Mouse (Mus musculus) liver, embryonic 14.5 days (tissue): ENCODE measurements at regions not wholly inside any gene's neighbourhood (a gene's known extent, or its start where the extent isn't known, plus 50 kb on each side); places are given as distances from the start of the nearest gene placed in this dataset.

Source experiments
- ATAC-seq: fragments of 200-750 bp; cut with Nextera tagmentation; 2 replicates; pipeline ENCODE4 v1.8.0; 2017; ENCODE audit warnings: moderate number of reproducible peaks, mild to moderate bottlenecking, moderate library complexity; ENCODE audit not compliant: insufficient read depth
- DNase-seq, 3 experiments: peaks; one replicate each; pipeline ENCODE4 v3.0.0-alpha.2; 2012 to 2013; ENCODE audit warnings: low read depth in 3 of 3, low spot score in 3 of 3
- H3K27ac ChIP-seq: fragments of 300-500 bp; sonication (generic); 2 replicates; pipeline ENCODE4 v1.5.1; 2014; ENCODE audit warnings: moderate library complexity, mild to moderate bottlenecking, control low read depth, inconsistent platforms
- H3K27me3 ChIP-seq: fragments of 300-500 bp; sonication (generic); 2 replicates; pipeline ENCODE4 v1.6.1; 2014; ENCODE audit warnings: mild to moderate bottlenecking, low read length, moderate library complexity; ENCODE audit not compliant: control insufficient read depth, insufficient read depth
- H3K36me3 ChIP-seq: fragments of 300-500 bp; sonication (generic); replicated peaks from 2 replicates; pipeline ENCODE4 v1.6.1; 2014; ENCODE audit warnings: low read depth; ENCODE audit not compliant: control insufficient read depth, insufficient read depth
- H3K4me1 ChIP-seq, 2 experiments: fragments of 200-500 bp in 1 of 2; fragments of 300-500 bp in 1 of 2; sonication (generic) in 1 of 2; replicated peaks; 2 replicates each; pipeline ENCODE4 v1.6.1; 2012 to 2014; ENCODE audit warnings: antibody characterized with exemption in 1 of 2, inconsistent platforms in 1 of 2, low read length in 1 of 2; ENCODE audit not compliant: control insufficient read depth in 2 of 2, insufficient read depth in 2 of 2
- H3K4me2 ChIP-seq: fragments of 300-500 bp; sonication (generic); 2 replicates; pipeline ENCODE4 v1.6.1; 2014; ENCODE audit warnings: low read depth, mild to moderate bottlenecking, control low read depth, moderate library complexity
- H3K4me3 ChIP-seq, 2 experiments: fragments of 200-500 bp in 1 of 2; fragments of 300-500 bp in 1 of 2; sonication (generic) in 1 of 2; 2 replicates each; pipeline ENCODE4 v1.5.1; 2012 to 2014; ENCODE audit warnings: low read depth in 2 of 2, low read length in 2 of 2, mild to moderate bottlenecking in 2 of 2, control low read depth in 1 of 2, inconsistent platforms in 1 of 2, moderate library complexity in 1 of 2; ENCODE audit not compliant: insufficient read depth in 1 of 2
- H3K9ac ChIP-seq: fragments of 300-500 bp; sonication (generic); replicated peaks from 2 replicates; pipeline ENCODE4 v1.6.1; 2014; ENCODE audit warnings: mild to moderate bottlenecking, control low read depth, moderate library complexity
- H3K9me3 ChIP-seq: fragments of 300-500 bp; sonication (generic); 2 replicates; pipeline ENCODE4 v1.6.1; 2016; ENCODE audit warnings: low read length, mixed read lengths; ENCODE audit not compliant: control insufficient read depth
- CTCF ChIP-seq: IDR thresholded peaks from 2 replicates; pipeline ENCODE4 v1.5.1; 2016; ENCODE audit warnings: antibody characterized with exemption, low read depth, control low read depth
- EP300 ChIP-seq: IDR thresholded peaks from 2 replicates; pipeline ENCODE4 v1.6.1; 2016; ENCODE audit warnings: antibody characterized with exemption, low read depth
- WGBS: fragments of 180-500 bp; shearing (Covaris S2); extraction: QIAGEN DNeasy Blood & Tissue Kit; methylation state at CpG from one replicate; pipeline ENCODE4 v1.1.7; 2014; ENCODE audit not compliant: insufficient replicate concordance; 5-methylcytosine and 5-hydroxymethylcytosine counted together

GRCm38 (mm10) chr3:53792541-53792940 is 52.3 kb upstream of the Gm10985 start:
- H3K27me3 ChIP-seq: no peaks in the 10 kb centered on the region
- no peaks in the 10 kb centered on the region for H3K36me3 ChIP-seq
- no peak overlapping the region for H3K9ac ChIP-seq
- H3K9me3 ChIP-seq: no peaks in the 10 kb centered on the region
- no peak overlapping the region for H3K4me2 ChIP-seq
- no peak for DNase-seq
- ATAC-seq: no peak
- H3K4me3 ChIP-seq: no peak overlapping the region
- WGBS: 85% methylated on average over 1 of the region's 1 CpGs
- no peaks in the 10 kb centered on the region for H3K4me1 ChIP-seq
- no peak overlapping the region for H3K27ac ChIP-seq
- no peak for TF ChIP-seq CTCF
- TF ChIP-seq EP300: no peak

- DNase-seq (no peak), ATAC-seq (no peak)
- Histone ChIP-seq H3K4me2 (no peak overlapping the region), H3K4me3 (no peak overlapping the region), H3K36me3 (no peaks in the 10 kb centered on the region), H3K9me3 (no peaks in the 10 kb centered on the region), H3K4me1 (no peaks in the 10 kb centered on the region), H3K27me3 (no peaks in the 10 kb centered on the region), H3K27ac (no peak overlapping the region), H3K9ac (no peak overlapping the region)
- TF ChIP-seq CTCF: no peak
- TF ChIP-seq EP300: no peak
Observed at GRCm38 (mm10) chr3:53789706-53790105, 55.2 kb upstream of the Gm10985 start.

- Histone ChIP-seq H3K4me1 (no peaks in the 10 kb centered on the region), H3K4me2 (no peak overlapping the region), H3K9me3 (no peaks in the 10 kb centered on the region), H3K27me3 (no peaks in the 10 kb centered on the region), H3K4me3 (no peak overlapping the region), H3K27ac (no peak overlapping the region), H3K36me3 (no peaks in the 10 kb centered on the region), H3K9ac (no peak overlapping the region)
- no peak for DNase-seq
- 35% methylated on average over 3 of the region's 3 CpGs for WGBS
- ATAC-seq: no peak
- TF ChIP-seq CTCF (no peak), EP300 (no peak)
Observed at GRCm38 (mm10) chr3:53785201-53785600, 59.7 kb upstream of the Gm10985 start.

- WGBS: 62% methylated on average over 5 of the region's 5 CpGs
- Histone ChIP-seq H3K4me3 (no peak overlapping the region), H3K27me3 (no peaks in the 10 kb centered on the region), H3K9ac (no peak overlapping the region), H3K36me3 (no peaks in the 10 kb centered on the region), H3K9me3 (no peaks in the 10 kb centered on the region), H3K4me2 (no peak overlapping the region), H3K27ac (no peak overlapping the region), H3K4me1 (no peaks in the 10 kb centered on the region)
- no peak for ATAC-seq
- no peak for DNase-seq
- TF ChIP-seq CTCF (no peak), EP300 (no peak)
Observed at GRCm38 (mm10) chr3:53776668-53777067, 68.2 kb upstream of the Gm10985 start.

- no peak overlapping the region for H3K9ac ChIP-seq
- H3K4me1 ChIP-seq: no peaks in the 10 kb centered on the region
- DNase-seq: no peak
- no peaks in the 10 kb centered on the region for H3K9me3 ChIP-seq
- H3K27me3 ChIP-seq: no peaks in the 10 kb centered on the region
- no peak overlapping the region for H3K4me3 ChIP-seq
- ATAC-seq: no peak
- TF ChIP-seq CTCF: no peak
- TF ChIP-seq EP300: no peak
- H3K4me2 ChIP-seq: no peak overlapping the region
- no peak overlapping the region for H3K27ac ChIP-seq
- H3K36me3 ChIP-seq: no peaks in the 10 kb centered on the region
Observed at GRCm38 (mm10) chr3:53767601-53768000, 77.3 kb upstream of the Gm10985 start.

GRCm38 (mm10) chr3:53763981-53764380 is 80.9 kb upstream of the Gm10985 start:
- Histone ChIP-seq H3K4me2 (no peak overlapping the region), H3K9ac (no peak overlapping the region), H3K4me1 (no peaks in the 10 kb centered on the region), H3K27me3 (no peaks in the 10 kb centered on the region), H3K9me3 (no peaks in the 10 kb centered on the region), H3K27ac (no peak overlapping the region), H3K4me3 (no peak overlapping the region), H3K36me3 (no peaks in the 10 kb centered on the region)
- TF ChIP-seq CTCF: no peak
- no peak for TF ChIP-seq EP300
- DNase-seq: no peak
- ATAC-seq: no peak
- 49% methylated on average over 2 of the region's 2 CpGs for WGBS
